Mouse (Mus musculus) cerebellum, adult 8-10 months (tissue): Measurements from ENCODE around the gene Tfap2b.

Experiments
- DNase-seq: peaks from one replicate; pipeline ENCODE4 v3.0.0; 2022

Gene Tfap2b

GRCm38 (mm10) chr1:19233857-19234256 is 25.1 kb downstream of the Tfap2b start:
- no peak for DNase-seq

- no peak for DNase-seq
Observed at GRCm38 (mm10) chr1:19234432-19235205, 25.9 kb downstream of the Tfap2b start.

GRCm38 (mm10) chr1:19236051-19236450 is 27.3 kb downstream of the Tfap2b start:
- no peak for DNase-seq

GRCm38 (mm10) chr1:19236591-19236990 is 27.9 kb downstream of the Tfap2b start:
- no peak for DNase-seq

GRCm38 (mm10) chr1:19237061-19237460 is 28.3 kb downstream of the Tfap2b start:
- DNase-seq, result no peak

- DNase-seq, result no peak
Observed at GRCm38 (mm10) chr1:19237721-19238410, 29.2 kb downstream of the Tfap2b start.

GRCm38 (mm10) chr1:19240054-19240453 is 31.3 kb downstream of the Tfap2b start:
- DNase-seq, result no peak

GRCm38 (mm10) chr1:19241316-19241715 is 32.6 kb downstream of the Tfap2b start:
- no peak for DNase-seq

GRCm38 (mm10) chr1:19242021-19242420 is 33.3 kb downstream of the Tfap2b start:
- DNase-seq, result no peak

- no peak for DNase-seq
Observed at GRCm38 (mm10) chr1:19245032-19245431, 36.3 kb downstream of the Tfap2b start.

GRCm38 (mm10) chr1:19251286-19251685 is 42.6 kb downstream of the Tfap2b start:
- DNase-seq, result no peak

GRCm38 (mm10) chr1:19269596-19269995 is 60.9 kb downstream of the Tfap2b start:
- no peak for DNase-seq
